Mouse (Mus musculus) cerebellum, postnatal 14 days (tissue): ENCODE results near the gene Atp6v1e1.
"Not testable (repeated sequence)": the region's sequence is repeated elsewhere in the genome, so short reads cannot be mapped to it uniquely, and the experiment has no call there.

Experiments used
- DNase-seq, 2 experiments: peaks; one replicate each; pipeline ENCODE4 v3.0.0; 2021; ENCODE audit warnings: mixed read lengths in 2 of 2

Atp6v1e1 gene

DNA sequence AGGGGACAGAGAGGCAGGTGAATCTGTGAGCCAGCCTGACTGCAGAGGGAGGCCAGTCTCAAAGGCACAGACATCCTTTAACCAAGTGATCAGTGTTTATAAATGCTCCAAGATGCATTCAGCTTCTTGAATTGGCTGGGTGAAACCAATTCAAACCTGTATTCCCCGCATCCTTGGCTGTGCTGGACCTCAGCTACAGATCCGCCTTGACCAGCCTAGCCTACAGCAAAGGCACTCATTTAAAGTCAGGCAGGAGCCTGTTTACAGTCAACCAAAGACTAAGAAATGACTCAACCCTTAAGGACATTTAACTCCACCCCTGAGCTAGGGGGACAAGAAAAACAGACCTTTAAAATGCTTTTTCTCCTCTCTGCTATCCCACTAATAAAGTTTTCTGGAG lies 3.3 kb downstream of the Atp6v1e1 start:
- DNase-seq, result no peak

DNA sequence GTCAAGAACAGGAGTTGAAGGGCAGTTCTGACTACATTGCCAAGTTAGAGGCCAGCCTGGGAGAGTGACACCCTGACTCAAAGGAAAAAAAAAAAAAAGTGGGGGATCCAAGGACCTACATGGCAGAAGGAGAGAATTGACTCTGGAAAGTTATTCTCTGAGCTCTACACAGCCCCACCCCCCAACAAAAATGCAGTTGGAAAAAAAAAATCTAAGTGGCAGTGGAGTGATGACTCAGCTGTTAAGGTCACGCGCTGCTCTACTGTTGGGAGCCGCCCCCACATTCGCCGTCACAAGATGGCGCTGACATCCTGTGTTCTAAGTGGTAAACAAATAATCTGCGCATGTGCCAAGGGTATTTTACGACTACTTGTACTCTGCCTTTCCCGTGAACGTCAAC lies 10.6 kb downstream of the Atp6v1e1 start:
- not testable (repeated sequence) for DNase-seq

DNA sequence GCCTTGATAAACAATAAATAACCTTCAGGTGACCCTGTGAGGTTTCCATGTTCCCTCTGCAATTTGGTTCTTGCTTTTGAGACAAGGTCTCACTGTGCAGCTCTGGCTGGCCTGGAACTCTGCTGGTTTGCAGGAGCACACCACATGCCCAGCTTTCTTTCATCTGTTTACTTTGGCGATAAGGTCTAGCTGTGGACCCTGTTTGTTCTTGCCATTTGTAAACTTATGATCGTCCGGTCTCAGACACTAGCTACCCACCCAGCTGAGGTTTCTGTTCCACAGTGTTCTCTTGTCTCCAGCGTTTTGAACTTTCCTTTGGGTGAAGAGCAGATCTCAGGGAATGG lies 14.9 kb downstream of the Atp6v1e1 start:
- DNase-seq, result no peak

DNA sequence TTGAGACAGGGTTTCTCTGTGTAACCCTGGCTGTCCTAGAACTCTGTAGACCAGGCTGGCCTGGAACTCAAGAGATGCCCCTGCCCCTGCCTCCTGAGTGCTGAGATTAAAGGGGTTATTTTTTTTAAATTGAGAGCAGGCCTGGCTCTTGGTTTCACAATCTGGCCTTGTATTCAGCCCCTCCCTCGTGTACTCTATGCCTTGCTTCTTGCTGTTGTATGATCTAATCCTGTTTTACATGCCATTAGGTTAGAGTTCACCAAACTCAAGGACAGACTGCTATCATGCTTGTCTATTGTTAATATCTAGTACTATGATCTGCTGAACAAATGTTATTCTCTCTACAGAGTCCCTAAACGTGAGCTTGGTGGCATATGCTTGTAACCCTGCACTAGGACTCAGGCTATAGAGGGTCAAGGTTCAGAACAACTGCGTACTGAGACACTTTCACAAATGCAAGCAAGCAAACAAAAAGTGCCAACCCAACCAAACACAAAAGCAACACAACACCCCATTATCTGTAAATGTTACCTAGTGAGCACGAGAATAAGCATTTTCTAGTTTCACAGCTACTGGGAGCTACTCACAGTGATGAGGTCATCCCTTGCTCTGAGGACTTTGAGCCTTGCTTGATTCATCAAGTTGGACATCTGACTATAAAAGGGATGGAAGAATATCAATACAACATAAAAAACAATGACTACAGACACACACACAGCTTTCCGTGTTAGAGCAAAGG lies 15.4 kb downstream of the Atp6v1e1 start:
- DNase-seq, result no peak

DNA sequence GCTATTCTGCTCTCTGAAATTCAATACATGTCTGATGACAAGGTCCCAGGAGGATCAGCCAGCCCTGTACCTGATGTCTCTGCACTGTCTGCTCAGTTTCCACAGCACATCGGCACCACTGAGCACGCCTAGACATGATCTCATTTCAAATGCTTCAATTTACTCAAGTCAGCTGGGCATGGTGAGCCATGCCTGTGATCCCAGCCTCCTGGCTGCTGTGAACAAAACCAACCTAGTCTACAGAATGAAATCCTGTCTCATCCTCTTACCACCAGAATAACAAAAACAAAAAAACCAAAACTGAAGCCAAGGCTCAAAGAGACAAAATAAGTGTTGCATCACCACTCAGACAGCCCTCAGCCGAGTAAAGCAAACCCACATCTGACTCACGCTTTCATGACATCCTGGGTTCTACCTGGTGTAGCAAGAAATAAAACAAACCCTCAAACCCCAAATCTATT lies 23.0 kb downstream of the Atp6v1e1 start:
- no peak for DNase-seq

DNA sequence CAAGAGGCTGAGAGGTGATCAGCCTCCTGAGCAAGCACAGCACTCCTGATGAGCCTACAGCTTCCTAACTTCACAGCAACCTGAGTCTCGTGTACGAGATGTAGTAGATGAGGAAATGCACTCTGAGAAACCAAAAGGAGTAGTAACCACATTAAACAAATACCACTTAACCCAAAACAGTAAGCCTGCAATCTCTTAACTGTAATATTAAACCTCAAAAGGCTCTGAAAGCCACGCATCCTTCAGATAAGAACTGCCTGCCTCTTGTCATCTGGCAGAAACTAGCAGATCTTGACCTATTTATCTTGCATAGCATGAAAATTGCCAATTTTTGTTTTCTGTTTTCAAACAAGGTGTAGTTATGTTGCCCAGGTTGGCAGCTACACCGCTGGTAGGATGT lies 23.7 kb downstream of the Atp6v1e1 start:
- no peak for DNase-seq

DNA sequence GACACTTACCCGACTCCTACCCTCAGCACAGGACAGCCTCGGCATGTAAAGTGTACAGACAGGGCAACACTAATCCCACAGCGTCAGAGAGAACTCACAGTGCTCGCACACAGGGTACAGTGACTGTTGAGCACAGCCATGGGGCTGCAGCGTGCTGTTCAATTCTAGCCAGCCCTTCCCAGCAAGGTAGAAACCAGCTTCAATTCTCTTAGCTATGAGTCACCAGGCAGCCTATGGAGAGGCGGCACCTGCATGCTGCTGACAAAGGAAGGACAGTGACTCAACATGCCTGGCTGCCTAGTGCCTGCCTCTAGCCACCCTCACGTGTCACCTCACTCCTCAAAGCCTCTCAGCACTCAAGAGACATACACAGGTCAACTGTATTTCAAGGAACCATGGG lies 24.6 kb downstream of the Atp6v1e1 start:
- DNase-seq, result no peak

DNA sequence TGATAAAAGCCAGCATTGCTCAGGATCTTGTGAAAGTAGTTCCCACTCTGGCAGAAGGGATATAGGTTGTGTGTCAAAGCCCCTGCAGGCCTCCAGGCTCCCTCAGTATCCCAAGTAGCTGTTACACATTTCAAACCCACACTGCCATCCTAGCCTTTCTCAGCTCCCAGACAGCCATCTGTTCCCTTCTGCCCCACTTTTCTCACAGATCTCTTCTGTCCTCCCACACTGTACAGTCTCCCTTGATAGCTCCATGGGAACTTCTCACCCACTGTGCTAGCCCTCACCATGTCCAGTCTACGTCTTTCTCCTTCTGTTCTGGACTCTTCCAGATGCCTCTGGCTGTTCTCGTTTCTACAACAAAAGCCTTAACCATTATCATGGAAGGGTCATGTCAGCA lies 26.5 kb downstream of the Atp6v1e1 start:
- DNase-seq, result no peak

DNA sequence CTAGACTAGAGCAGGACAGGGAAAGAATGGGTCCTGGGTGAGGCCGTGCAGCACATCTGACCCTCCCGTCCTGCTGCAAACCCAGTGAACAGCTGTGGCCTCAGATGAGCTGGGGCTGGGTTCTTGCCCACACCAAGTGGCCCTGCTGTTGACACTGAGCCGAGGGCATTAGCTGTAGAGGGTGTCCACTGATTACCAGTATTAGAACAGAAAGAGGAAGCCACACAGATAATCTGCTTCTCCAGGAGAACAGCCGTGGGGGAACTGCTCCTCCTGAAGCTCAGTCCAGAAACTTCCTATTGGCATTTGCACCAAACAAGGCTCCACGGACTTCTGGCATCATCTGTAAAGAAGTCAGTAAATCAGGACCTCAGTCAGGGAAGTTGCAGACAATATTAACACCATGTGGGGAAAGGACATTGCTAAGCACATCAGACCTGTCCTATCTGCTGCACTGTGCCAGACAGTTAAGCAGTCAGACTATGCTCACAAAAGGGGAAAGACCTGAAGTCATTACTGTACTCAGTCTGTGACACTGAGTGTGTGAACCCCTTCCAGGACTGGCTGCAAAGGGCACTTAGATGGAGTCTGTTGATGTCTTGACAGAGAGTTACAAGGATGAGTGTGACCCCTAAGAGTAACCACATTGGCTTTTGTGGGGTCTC lies 27.0 kb downstream of the Atp6v1e1 start:
- DNase-seq, result no peak

DNA sequence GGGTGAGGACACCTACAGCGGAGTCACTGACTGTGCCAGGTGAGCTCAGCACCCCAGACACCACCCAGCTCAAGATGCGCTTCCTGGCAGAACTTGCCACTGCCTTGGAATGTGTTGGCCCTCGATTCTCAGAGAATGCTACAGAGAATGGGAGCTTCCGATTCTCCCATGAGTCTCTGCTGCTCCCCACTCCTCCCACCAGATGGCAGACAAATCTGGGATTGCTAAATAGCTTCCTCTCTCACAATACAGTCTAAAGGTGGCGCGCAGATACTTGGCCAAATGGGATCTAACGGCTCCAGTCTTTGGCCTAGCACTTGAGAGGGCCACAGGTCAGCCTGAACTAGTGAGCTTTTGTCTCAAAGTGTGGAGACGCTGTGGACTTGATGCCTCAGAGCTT lies 29.6 kb downstream of the Atp6v1e1 start:
- DNase-seq, result no peak

DNA sequence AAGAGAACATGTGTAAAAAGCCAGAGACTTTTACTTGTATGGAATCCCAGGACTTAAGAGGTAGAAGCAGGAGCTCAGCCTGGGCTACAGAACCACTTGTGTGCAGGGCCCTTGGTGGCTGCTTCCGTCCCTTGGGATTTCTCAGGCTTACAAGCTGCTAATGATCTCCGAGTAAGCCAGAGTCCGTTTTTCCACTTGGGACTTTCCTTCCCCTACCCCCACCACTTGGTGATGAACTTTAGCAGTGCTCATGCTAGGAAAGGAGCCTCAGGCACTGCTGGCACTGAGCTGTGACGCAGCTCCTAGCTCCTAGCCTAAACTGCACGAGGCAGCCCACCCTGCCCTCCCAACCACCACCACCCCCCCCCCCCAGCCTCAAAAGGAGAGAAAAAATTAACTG lies 31.9 kb downstream of the Atp6v1e1 start:
- DNase-seq, result no peak

DNA sequence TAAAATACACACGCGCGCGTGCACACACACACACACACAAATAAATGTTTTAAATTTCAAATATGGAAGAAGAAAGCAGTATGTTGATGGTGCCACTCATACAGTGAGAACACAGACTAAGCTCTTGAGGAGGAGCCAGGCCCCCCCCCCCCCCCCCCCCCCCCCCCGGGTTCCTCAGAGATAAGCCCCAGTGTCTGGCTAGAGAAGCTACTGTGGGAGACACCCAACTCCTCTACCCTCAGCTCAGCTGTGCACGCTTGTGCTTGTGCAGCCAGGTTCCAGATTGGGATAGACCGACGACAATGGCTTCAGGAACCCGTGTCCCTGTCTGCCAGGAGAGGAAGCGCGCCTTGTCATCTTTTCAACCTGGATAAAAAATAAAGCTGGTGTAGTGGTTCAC lies 32.4 kb downstream of the Atp6v1e1 start:
- no peak for DNase-seq

DNA sequence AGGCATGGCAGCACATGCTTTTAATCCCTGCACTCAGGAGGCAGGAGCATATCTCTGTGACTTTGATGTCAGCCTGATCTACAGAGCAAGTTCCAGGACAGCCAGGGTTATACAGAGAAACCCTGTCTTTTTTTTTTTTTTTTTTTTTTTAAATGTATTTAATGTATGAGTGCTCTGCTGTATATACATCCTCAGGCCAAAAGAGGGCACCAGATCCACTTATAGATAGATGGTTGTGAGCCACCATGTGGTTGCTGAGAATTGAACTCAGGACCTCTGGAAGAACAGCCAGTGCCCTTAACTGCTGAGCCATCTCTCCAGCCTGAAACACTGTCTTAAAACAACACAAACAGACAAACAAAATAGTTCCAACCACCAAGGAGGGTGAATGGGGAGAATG lies 33.7 kb downstream of the Atp6v1e1 start:
- DNase-seq, result no peak

DNA sequence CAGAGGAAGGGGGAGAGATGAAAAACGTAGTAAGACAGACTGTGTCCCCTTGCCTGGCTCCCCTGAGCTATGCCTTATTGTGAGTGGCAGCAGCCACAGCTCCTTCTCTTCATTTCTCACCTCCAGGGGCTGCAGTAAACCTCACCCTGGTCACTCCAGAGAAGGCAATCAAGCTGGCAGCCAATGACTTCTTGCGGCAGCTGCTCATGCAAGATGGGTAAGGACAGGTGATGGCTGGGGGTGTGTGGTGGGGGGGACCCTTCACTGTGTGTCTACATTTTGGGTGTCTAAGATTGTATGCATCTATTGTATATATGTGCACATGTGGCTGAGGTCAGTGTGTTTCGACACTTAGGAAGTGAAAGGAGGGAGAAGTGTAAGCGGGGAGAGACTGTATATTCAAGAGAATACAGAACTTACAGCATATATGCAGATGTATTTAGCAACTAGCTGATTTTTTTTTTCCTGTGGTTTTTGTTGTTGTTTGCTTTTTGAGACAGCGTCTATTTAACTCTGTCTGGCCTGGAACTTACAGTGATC lies 34.5 kb downstream of the Atp6v1e1 start:
- no peak for DNase-seq

DNA sequence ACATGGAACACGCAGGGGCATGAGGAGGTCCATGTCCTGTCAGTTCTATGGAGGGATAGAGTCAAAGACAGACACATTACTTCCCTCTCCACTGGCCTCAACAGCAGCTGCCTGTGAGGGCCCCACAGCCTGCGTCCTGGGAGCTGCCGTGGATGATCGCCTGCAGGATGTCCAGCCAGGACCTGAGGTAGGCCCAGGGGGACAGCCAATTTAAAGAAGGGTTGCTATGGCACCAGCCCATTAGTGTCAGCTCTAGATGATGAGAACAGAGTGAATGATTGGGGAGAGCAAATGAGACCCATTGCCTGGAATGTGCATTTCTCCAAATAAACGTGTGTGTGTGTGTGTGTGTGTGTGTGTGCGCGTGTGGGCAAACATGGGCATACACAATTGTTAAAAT lies 38.2 kb downstream of the Atp6v1e1 start:
- DNase-seq, result no peak

DNA sequence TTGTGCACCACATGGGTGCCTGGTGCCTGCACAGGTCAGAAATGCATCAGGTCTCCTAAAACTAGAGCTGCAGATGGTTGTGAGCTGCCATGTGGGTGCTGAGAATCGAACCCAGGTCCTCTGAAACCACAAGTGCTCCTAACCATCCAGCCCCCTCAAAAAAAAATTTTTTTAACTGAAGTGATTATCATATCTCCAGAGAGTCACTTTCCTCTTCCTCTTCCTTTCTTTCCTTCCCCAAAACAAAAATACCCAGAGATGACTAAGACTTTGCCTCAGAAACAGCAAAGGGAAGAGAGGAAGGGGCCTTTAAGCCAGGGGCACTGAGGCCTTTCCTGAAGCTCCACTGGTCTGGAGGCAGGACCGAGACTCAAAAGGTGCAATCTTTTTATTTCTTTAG lies 39.6 kb downstream of the Atp6v1e1 start:
- no peak for DNase-seq

DNA sequence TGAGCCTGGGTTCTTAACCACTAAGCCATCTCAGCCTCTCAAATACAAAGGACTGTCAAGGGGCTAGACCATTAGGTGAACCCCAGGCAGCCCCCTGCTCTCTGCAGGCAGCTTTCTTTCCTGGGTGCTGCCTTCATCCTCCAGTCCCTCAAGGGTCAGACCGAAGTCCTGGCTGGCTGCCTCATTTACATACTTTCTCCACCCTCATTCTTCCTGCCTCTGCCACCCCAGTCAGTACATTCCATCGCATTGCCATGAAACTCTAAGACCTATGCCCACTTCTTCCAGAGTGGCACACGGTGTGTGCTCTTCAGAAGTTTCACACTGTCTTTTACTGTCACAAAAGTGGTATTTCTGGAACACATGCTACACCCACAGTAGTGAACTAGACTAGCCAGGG lies 44.4 kb downstream of the Atp6v1e1 start:
- DNase-seq, result no peak

DNA sequence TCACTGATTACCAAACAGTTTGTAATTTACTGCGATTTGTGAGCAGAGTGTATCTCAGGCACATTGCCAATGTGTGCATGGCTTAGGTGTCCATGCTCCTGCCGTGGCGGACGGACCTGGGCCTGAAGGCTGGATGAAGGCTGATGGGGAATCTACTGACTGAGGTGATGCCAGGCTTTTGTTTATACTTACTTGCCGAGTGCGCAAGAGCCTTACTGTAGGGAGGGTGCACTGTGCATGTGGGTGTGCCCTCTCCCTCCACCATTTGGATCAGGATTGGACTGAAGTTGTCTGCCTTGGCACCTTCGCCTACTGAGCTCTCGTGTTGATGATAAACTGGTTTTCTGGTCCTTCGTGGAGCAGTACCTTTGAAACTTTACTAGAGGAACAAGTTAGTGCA lies 45.1 kb downstream of the Atp6v1e1 start:
- DNase-seq, result no peak

DNA sequence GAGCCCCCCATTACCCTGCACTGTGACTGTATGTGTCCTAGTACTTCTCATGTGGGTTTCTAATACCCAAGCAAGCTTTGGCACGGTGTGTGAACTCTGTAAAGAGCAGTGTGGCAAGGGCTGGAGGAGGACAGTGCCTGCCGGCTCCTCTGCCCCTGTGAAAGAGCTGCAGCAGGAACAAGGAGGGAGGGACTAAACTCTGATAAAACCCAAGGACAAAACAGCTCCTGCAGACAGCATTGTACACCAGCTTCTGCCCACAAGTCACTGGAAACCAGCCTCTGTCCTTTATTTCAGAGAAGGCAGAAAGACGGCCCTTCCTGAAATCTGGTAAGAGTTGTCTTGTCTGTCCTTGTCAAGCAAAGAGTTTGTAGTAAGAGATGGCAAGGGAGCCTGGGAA lies 46.3 kb downstream of the Atp6v1e1 start:
- DNase-seq, result no peak

DNA sequence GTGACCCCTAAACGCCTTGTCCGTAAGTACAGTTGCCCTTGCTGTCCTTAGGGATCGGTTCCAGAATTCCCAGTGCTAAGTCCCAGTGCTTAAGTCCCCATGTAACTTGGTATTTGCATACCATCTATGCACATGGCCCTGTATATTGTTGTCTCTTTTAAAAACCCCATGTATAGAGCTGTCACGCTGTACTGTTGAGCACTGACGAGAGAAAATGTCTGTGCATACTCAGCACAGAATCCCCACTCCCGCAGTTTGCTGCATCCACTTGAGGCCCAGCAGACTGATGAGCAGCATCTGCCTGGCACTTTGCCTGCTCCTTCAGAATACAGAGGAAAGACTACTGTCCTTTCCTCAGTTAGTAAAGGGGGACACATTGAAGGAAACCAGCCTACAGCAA lies 48.8 kb downstream of the Atp6v1e1 start:
- no peak for DNase-seq

DNA sequence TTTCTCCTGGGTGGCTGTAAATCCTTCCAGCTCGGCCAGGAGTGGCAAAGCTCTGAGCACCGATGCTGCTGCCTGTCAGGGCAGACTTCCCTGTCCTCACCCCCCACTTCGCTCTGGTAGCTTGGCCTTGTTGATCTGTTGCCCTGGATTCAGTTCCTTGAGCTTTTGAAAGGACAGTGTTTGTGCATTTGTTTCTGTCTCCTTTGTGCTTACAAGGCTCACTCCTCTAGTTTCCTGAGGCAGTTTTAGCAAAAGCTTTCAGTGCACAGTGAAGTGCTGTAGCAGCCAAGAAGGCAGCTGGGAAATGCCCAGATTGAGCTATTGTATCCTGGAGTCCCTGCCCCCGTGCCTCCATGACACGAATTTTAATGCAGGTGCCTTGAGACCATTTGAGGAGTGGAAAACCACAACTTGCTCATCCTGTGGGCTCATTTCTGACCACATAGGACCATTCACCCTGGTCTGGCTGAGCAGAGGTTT lies 49.4 kb downstream of the Atp6v1e1 start, which contains the start of gene Slc25a18:
Gene Slc25a18 (plus strand): TSS at position 430 of the 480 bp plus-strand sequence.
- DNase-seq, result no peak

DNA sequence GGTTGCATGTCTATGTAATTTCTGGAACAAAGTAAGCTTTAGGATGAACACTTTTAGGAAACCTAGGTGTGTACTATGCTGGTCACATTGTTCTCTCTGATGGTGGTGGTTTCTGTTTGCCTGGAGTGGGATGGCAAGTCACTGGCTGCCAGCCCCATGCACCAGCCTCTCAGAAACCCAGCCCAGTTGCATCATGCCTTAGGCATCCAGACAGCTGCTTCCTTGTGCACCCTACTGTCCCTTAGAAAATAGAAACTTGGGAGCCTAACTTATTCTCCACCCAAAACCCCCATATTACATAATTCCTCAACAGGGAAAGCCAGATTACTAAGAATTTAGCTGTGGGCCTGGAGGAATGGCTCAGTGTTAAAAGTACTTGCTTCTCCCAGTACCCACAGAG lies 50.6 kb downstream of the Atp6v1e1 start:
- no peak for DNase-seq

DNA sequence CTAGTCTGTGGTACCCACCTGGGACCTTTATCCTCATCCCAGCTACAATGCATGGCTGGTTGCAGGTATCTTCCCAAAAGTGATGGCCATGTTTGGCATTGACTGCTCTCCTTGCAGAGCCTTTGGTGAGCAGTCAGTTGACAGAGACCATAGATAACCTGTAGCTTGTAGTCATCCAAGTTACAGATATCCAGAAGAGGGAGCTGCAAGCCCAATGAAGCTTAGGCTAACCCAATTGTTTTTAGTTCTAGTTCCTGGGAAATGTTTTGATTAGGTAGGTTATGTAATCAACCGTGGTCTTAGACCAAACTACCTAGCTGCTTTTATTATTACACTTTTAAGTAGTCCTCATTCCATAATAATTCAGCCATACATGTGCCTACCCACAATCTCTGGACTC lies 51.2 kb downstream of the Atp6v1e1 start:
- no peak for DNase-seq

DNA sequence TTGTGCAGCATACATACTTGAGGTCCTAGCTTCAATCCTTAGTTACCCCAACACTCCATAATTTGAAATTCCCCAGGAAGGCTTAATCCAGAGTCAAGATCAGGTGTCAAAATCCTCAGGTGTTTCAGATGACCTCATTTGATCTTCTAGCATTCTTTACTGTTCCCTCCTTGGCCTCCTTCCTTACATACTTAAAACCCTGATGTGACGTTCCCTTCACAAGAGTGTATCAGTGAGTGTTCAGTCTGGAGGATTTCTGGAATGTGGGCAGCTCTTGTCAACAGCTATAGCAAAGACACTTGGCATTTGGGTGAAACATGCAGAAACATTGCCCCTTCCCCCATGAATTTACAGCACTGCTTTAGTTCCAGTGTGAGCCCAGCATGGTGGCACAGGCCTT lies 52.6 kb downstream of the Atp6v1e1 start:
- no peak for DNase-seq
